Mouse (Mus musculus) liver, postnatal 0 days (tissue): ENCODE measurements around the gene Cpt1a. TPM values are rescaled to one million over a fixed set of nuclear protein-coding genes. Genes with fewer than 3 reads are reported as not detected.

Source experiments
- ATAC-seq: fragments of 200-750 bp; cut with Nextera tagmentation; 2 replicates; pipeline ENCODE4 v1.8.0; 2017; ENCODE audit warnings: mild to moderate bottlenecking, moderate library complexity
- DNase-seq: peaks from one replicate; pipeline ENCODE4 v3.0.0-alpha.2; 2016
- H3K27ac ChIP-seq: fragments of 300-500 bp; sonication (generic); 2 replicates; pipeline ENCODE4 v1.5.1; 2014; ENCODE audit warnings: antibody characterized with exemption, moderate library complexity, mild to moderate bottlenecking, low read depth
- H3K27me3 ChIP-seq: fragments of 300-500 bp; sonication (generic); 2 replicates; pipeline ENCODE4 v1.6.1; 2014; ENCODE audit warnings: low read length, control low read depth, mixed read lengths; ENCODE audit not compliant: insufficient read depth
- H3K36me3 ChIP-seq: fragments of 300-500 bp; sonication (generic); replicated peaks from 2 replicates; pipeline ENCODE4 v1.6.1; 2014; ENCODE audit warnings: mild to moderate bottlenecking, control low read depth, low read length, moderate library complexity, mixed read lengths; ENCODE audit not compliant: insufficient read depth
- H3K4me1 ChIP-seq: fragments of 300-500 bp; sonication (generic); 2 replicates; pipeline ENCODE4 v1.6.1; 2014; ENCODE audit warnings: antibody characterized with exemption, mild to moderate bottlenecking, control low read depth; ENCODE audit not compliant: insufficient read depth
- H3K4me2 ChIP-seq: fragments of 300-500 bp; sonication (generic); 2 replicates; pipeline ENCODE4 v1.6.1; 2014; ENCODE audit warnings: low read depth, mild to moderate bottlenecking, low read length, moderate library complexity, mixed read lengths
- H3K4me3 ChIP-seq: fragments of 300-500 bp; sonication (generic); 2 replicates; pipeline ENCODE4 v1.5.1; 2014; ENCODE audit warnings: low read depth, low read length
- H3K9ac ChIP-seq: fragments of 300-500 bp; sonication (generic); replicated peaks from 2 replicates; pipeline ENCODE4 v1.6.1; 2014; ENCODE audit warnings: mild to moderate bottlenecking, moderate library complexity
- H3K9me3 ChIP-seq: fragments of 300-500 bp; sonication (generic); 2 replicates; pipeline ENCODE4 v1.6.1; 2016; ENCODE audit warnings: mild to moderate bottlenecking, control low read depth, low read length, mixed read lengths
- CTCF ChIP-seq: sonication (generic); IDR thresholded peaks from 2 replicates; pipeline ENCODE4 v1.5.1; 2016; ENCODE audit warnings: antibody characterized with exemption, low read depth
- EP300 ChIP-seq: IDR thresholded peaks from 2 replicates; pipeline ENCODE4 v1.6.1; 2016; ENCODE audit warnings: antibody characterized with exemption, low read depth, mild to moderate bottlenecking
- WGBS: fragments of 180-500 bp; shearing (Covaris S2); extraction: QIAGEN DNeasy Blood & Tissue Kit; methylation state at CpG from one replicate; pipeline ENCODE4 v1.1.7; 2014; ENCODE audit not compliant: insufficient replicate concordance; 5-methylcytosine and 5-hydroxymethylcytosine counted together
- polyA plus RNA-seq: library from polyadenylated mRNA; unstranded; fragments of >200 nt; fragmentation: Nextera tagmentation; extraction: Ambion mirVana; gene quantifications from 2 replicates; pipeline ENCODE4 v1.2.1, GENCODE M21; 2015

The Cpt1a gene
- polyA plus RNA-seq, 1 experiment from 2014 or later = 140 TPM

GRCm38 (mm10) chr19:3424214-3424613 lies 102.1 kb downstream of the Cpt1a start:
- no peak overlapping the region for H3K27ac ChIP-seq
- no peak for ATAC-seq

GRCm38 (mm10) chr19:3428057-3428830 lies 106.1 kb downstream of the Cpt1a start:
- Histone ChIP-seq H3K27me3 (no peaks in the 10 kb centered on the region), H3K4me1 (no peaks in the 10 kb centered on the region), H3K27ac (no peak overlapping the region), H3K4me2 (no peak overlapping the region), H3K36me3 (no peaks in the 10 kb centered on the region), H3K9ac (no peak overlapping the region), H3K9me3 (no peaks in the 10 kb centered on the region), H3K4me3 (no peak overlapping the region)
- 83% methylated on average over 15 of the region's 15 CpGs for WGBS
- DNase-seq (no peak), ATAC-seq (no peak)
- TF ChIP-seq CTCF (no peak), EP300 (no peak)

More at GRCm38 (mm10) chr19:3424214-3424613, 102.1 kb downstream of the Cpt1a start:
- Histone ChIP-seq H3K4me3 (no peak overlapping the region), H3K27me3 (no peaks in the 10 kb centered on the region), H3K9ac (no peak overlapping the region), H3K36me3 (no peaks in the 10 kb centered on the region), H3K9me3 (no peaks in the 10 kb centered on the region), H3K4me2 (no peak overlapping the region), H3K4me1 (no peaks in the 10 kb centered on the region)
- 66% methylated on average over 2 of the region's 2 CpGs for WGBS
- TF ChIP-seq CTCF = no peak
- TF ChIP-seq EP300 = no peak
- no peak for DNase-seq

- 59% methylated on average over 7 of the region's 7 CpGs for WGBS
- no peak overlapping the region for H3K4me2 ChIP-seq
- H3K27ac ChIP-seq = no peak overlapping the region
- H3K9ac ChIP-seq = no peak overlapping the region
- ATAC-seq (no peak), DNase-seq (no peak)
- TF ChIP-seq CTCF (no peak), EP300 (no peak)
- H3K4me1 ChIP-seq = no peaks in the 10 kb centered on the region
- no peaks in the 10 kb centered on the region for H3K27me3 ChIP-seq
- H3K36me3 ChIP-seq = no peaks in the 10 kb centered on the region
- no peak overlapping the region for H3K4me3 ChIP-seq
- H3K9me3 ChIP-seq = no peaks in the 10 kb centered on the region
Observed at GRCm38 (mm10) chr19:3429156-3429816, 107.2 kb downstream of the Cpt1a start.

GRCm38 (mm10) chr19:3431066-3431465 lies 108.9 kb downstream of the Cpt1a start:
- H3K4me3 ChIP-seq = no peak overlapping the region
- no peak for TF ChIP-seq CTCF
- no peak for TF ChIP-seq EP300
- DNase-seq (no peak), ATAC-seq (no peak)
- no peak overlapping the region for H3K4me2 ChIP-seq
- 63% methylated on average over 7 of the region's 7 CpGs for WGBS
- no peak overlapping the region for H3K9ac ChIP-seq
- H3K9me3 ChIP-seq = no peaks in the 10 kb centered on the region
- H3K27me3 ChIP-seq = no peaks in the 10 kb centered on the region
- no peaks in the 10 kb centered on the region for H3K4me1 ChIP-seq
- H3K27ac ChIP-seq = no peak overlapping the region
- no peaks in the 10 kb centered on the region for H3K36me3 ChIP-seq

GRCm38 (mm10) chr19:3431969-3432368 lies 109.8 kb downstream of the Cpt1a start:
- no peak for ATAC-seq
- TF ChIP-seq EP300 = no peak
- no peaks in the 10 kb centered on the region for H3K27me3 ChIP-seq
- H3K4me2 ChIP-seq = no peak overlapping the region
- H3K4me1 ChIP-seq = no peaks in the 10 kb centered on the region
- H3K36me3 ChIP-seq = no peaks in the 10 kb centered on the region
- 70% methylated on average over 1 of the region's 2 CpGs for WGBS
- no peak overlapping the region for H3K9ac ChIP-seq
- no peak for DNase-seq
- no peak overlapping the region for H3K4me3 ChIP-seq
- H3K27ac ChIP-seq = no peak overlapping the region
- H3K9me3 ChIP-seq = no peaks in the 10 kb centered on the region

GRCm38 (mm10) chr19:3434124-3434523 lies 112.0 kb downstream of the Cpt1a start:
- ATAC-seq = no peak
- H3K4me2 ChIP-seq = no peak overlapping the region
- no peak overlapping the region for H3K9ac ChIP-seq
- H3K27ac ChIP-seq = no peak overlapping the region
- no peak for TF ChIP-seq EP300
- no peak for TF ChIP-seq CTCF
- no peaks in the 10 kb centered on the region for H3K4me1 ChIP-seq
- WGBS = 38% methylated on average over 4 of the region's 4 CpGs
- no peak for DNase-seq
- H3K27me3 ChIP-seq = no peaks in the 10 kb centered on the region
- H3K9me3 ChIP-seq = no peaks in the 10 kb centered on the region
- H3K36me3 ChIP-seq = no peaks in the 10 kb centered on the region
- H3K4me3 ChIP-seq = no peak overlapping the region
